Mouse (Mus musculus) midbrain, embryonic 13.5 days (tissue): Measurements from ENCODE around the gene Cpne4. TPM values are rescaled to one million over a fixed set of nuclear protein-coding genes. Genes with fewer than 3 reads are reported as not detected.

ENCODE experiments used
- ATAC-seq: fragments of 200-750 bp; cut with Nextera tagmentation; 2 replicates; pipeline ENCODE4 v1.8.0; 2017; ENCODE audit warnings: mild to moderate bottlenecking, moderate TSS enrichment, moderate library complexity
- H3K27ac ChIP-seq: fragments of 300-500 bp; sonication (generic); 2 replicates; pipeline ENCODE4 v1.5.1; 2015; ENCODE audit warnings: inconsistent platforms, mild to moderate bottlenecking, moderate library complexity
- H3K27me3 ChIP-seq: fragments of 300-500 bp; sonication (generic); 2 replicates; pipeline ENCODE4 v1.6.1; 2015; ENCODE audit warnings: mild to moderate bottlenecking, inconsistent platforms
- H3K36me3 ChIP-seq: fragments of 300-500 bp; sonication (generic); 2 replicates; pipeline ENCODE4 v1.6.1; 2015; ENCODE audit warnings: mild to moderate bottlenecking, inconsistent platforms
- H3K4me1 ChIP-seq: fragments of 300-500 bp; sonication (generic); replicated peaks from 2 replicates; pipeline ENCODE4 v1.6.1; 2015; ENCODE audit warnings: inconsistent platforms
- H3K4me2 ChIP-seq: fragments of 300-500 bp; sonication (generic); replicated peaks from 2 replicates; pipeline ENCODE4 v1.6.1; 2015; ENCODE audit warnings: moderate library complexity, mild to moderate bottlenecking, inconsistent platforms
- H3K4me3 ChIP-seq: fragments of 300-500 bp; sonication (generic); replicated peaks from 2 replicates; pipeline ENCODE4 v1.5.1; 2015; ENCODE audit warnings: mild to moderate bottlenecking, inconsistent platforms
- H3K9ac ChIP-seq: fragments of 300-500 bp; sonication (generic); replicated peaks from 2 replicates; pipeline ENCODE4 v1.6.1; 2015; ENCODE audit warnings: mild to moderate bottlenecking, inconsistent platforms
- H3K9me3 ChIP-seq: fragments of 300-500 bp; sonication (generic); 2 replicates; pipeline ENCODE4 v1.6.1; 2016; ENCODE audit warnings: mild to moderate bottlenecking, inconsistent platforms
- WGBS: fragments of 180-500 bp; shearing (Covaris S2); methylation state at CpG from one replicate; pipeline ENCODE4 v1.1.7; 2015; 5-methylcytosine and 5-hydroxymethylcytosine counted together
- microRNA-seq: library from miRNA; unstranded; fragments of <30 nt; microRNA quantifications from one replicate; pipeline ENCODE4, GENCODE M21; 2016
- polyA plus RNA-seq: library from polyadenylated mRNA; unstranded; fragments of >200 nt; fragmentation: Nextera tagmentation; extraction: Ambion mirVana; gene quantifications from 2 replicates; pipeline ENCODE4 v1.2.1, GENCODE M21; 2015

Gene Cpne4
- polyA plus RNA-seq, 1 experiment from 2014 or later: 11.2 TPM

DNA sequence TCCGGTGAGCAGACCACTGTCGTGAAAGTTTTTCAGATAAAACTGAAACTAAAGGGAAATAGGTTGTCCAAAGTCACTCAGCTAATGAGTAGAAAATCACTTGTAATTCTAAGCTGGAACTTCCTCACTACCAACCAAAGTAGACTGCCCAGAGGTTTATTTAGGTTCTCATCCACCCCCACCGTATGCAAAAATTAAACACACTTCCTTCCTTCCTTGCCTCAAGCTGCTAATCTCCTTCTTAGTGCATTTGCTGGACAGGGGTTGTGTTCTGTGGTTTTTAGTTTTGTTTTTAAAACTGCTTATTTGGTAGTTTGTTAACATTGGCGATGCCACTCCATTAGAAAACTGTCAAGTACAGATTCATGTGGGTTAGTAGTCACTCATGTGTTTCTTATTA lies 506.7 kb downstream of the Cpne4 start:
- ATAC-seq: no peak
- Histone ChIP-seq H3K9me3 (no peaks in the 10 kb centered on the region), H3K4me3 (peak overlapping the region; percentile 98), H3K4me2 (peak overlapping the region; percentile 81), H3K36me3 (peaks cover 38% of the 10 kb centered on the region), H3K4me1 (peaks cover 18% of the 10 kb centered on the region), H3K27ac (peak overlapping the region; percentile 58; the same call in 1 of the 2 replicates), H3K27me3 (no peaks in the 10 kb centered on the region), H3K9ac (peak overlapping the region; percentile 97)
- 53% methylated on average over 4 of the region's 4 CpGs for WGBS

DNA sequence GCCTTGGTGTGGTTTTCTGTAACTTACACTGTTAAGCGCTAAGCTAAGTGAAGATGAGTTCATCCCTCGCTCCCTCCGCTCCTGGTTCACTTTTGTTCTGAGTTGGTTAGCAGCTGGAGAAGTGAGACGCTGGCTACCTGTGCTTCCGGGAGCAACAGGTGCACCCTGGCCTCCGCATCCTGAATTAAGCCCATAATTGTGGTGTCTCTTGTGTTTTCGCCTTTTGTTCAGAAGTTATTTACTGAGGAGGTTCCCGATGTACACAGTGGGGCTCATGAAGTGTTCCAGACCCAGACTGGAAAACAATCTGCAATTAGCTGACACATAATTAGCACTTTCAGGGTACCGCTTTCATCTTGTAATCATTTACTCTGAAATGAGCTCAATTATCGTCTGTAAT lies 522.0 kb downstream of the Cpne4 start:
- Histone ChIP-seq H3K36me3 (peaks cover 78% of the 10 kb centered on the region), H3K4me1 (peaks cover 7% of the 10 kb centered on the region), H3K4me2 (no peak overlapping the region), H3K9ac (no peak overlapping the region), H3K27me3 (no peaks in the 10 kb centered on the region), H3K9me3 (no peaks in the 10 kb centered on the region), H3K4me3 (no peak overlapping the region), H3K27ac (no peak overlapping the region)
- no peak for ATAC-seq
- 92% methylated on average over 10 of the region's 10 CpGs for WGBS

DNA sequence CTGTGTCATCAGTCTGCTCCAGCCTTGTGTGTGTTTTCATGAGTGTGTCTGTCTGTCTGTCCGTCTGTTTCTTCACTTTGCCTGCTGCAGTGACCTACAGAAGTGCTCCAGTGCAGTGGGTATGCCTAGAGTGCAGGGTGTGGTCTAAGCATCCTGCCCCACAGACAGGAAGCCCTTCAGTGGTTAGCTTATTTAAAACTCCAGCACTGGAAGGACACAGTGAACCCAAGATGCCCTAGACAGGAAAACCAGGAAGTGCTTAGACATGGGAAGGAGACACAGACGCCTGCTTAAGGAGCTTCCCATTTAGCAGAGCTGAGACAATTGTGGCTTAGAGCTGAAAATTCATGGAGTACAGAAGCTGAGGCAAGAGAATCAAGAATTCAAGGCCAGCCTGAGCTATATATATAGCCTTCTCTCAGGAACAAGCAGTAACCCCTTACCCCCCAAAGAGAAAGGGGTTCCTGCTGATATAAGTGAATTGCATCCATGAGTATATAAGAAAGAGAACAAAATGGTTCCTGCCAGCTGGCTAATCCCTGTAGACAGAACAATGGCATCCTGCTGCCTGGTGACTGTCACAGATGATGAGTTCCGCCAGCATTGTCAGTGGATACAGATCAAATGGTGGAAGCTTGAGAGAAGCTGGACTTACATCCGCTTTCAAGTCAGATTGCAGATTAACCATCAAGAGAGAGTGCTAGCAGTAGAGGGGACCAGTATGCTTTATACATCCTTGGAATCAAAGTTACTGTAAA lies 526.1 kb downstream of the Cpne4 start:
- no peak overlapping the region for H3K4me2 ChIP-seq
- no peak for ATAC-seq
- peaks cover 80% of the 10 kb centered on the region for H3K36me3 ChIP-seq
- no peak overlapping the region for H3K9ac ChIP-seq
- no peaks in the 10 kb centered on the region for H3K27me3 ChIP-seq
- 32% methylated on average over 4 of the region's 4 CpGs for WGBS
- H3K4me3 ChIP-seq: no peak overlapping the region
- H3K27ac ChIP-seq: no peak overlapping the region
- H3K4me1 ChIP-seq: peaks cover 7% of the 10 kb centered on the region
- H3K9me3 ChIP-seq: no peaks in the 10 kb centered on the region

DNA sequence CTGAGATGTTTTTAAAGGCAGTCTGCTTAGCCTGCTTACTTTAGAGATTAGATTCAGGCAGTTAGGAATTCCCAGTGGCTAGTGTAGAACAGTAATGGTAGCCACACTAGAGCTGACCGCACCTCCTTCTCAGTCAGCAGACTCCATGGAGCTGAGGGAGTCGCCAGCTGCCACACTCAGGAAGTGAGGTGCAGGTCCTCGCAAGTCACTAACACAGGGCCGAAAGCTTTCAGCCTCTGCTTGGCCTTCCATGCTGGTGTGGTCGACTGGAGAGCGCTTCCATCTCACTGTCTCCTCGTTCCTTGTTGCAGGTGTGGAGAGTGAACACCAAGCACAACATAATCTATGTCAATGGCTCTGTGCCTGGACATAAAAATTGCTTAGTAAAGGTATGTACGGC lies 527.8 kb downstream of the Cpne4 start:
- H3K36me3 ChIP-seq: peaks cover 73% of the 10 kb centered on the region
- no peaks in the 10 kb centered on the region for H3K27me3 ChIP-seq
- no peak overlapping the region for H3K4me2 ChIP-seq
- WGBS: 92% methylated on average over 8 of the region's 8 CpGs
- no peak overlapping the region for H3K27ac ChIP-seq
- H3K9me3 ChIP-seq: no peaks in the 10 kb centered on the region
- H3K4me1 ChIP-seq: peaks cover 7% of the 10 kb centered on the region
- no peak overlapping the region for H3K4me3 ChIP-seq
- no peak overlapping the region for H3K9ac ChIP-seq
- no peak for ATAC-seq

DNA sequence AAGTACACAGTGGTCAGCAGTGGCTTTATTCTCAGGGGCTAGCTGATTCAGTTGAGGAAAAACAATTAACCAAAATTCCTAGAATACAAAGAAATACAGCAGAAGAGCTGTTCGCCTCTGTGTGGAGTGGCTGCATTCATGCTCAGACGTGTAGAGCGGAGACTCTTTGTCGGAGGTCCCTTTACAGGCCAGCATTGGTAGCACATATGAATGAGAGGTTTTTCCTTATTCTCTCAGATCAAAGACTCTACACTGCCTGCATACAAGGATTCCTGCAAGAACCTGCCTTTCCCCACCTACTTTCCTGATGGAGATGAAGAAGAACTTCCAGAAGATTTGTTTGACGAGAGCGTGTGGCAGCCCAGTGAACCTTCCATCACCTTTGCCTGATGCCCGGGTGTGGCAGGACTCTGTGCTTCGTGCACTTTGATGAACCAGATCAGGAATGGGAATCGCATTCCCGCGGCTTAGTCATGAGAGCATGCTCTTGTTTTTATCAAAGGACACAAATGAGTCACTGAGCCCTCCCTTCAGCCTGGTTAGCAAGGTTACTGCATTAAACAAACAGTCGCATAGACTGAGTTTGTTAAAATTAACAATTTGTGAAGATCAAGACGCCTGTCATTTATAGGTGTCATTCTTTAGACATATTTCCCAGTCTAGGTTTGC lies 529.8 kb downstream of the Cpne4 start:
- H3K36me3 ChIP-seq: peaks cover 57% of the 10 kb centered on the region
- no peak for ATAC-seq
- no peak overlapping the region for H3K9ac ChIP-seq
- H3K27ac ChIP-seq: no peak overlapping the region
- H3K4me2 ChIP-seq: no peak overlapping the region
- H3K9me3 ChIP-seq: no peaks in the 10 kb centered on the region
- H3K4me1 ChIP-seq: peaks cover 7% of the 10 kb centered on the region
- no peak overlapping the region for H3K4me3 ChIP-seq
- H3K27me3 ChIP-seq: no peaks in the 10 kb centered on the region
- 92% methylated on average over 13 of the region's 13 CpGs for WGBS

DNA sequence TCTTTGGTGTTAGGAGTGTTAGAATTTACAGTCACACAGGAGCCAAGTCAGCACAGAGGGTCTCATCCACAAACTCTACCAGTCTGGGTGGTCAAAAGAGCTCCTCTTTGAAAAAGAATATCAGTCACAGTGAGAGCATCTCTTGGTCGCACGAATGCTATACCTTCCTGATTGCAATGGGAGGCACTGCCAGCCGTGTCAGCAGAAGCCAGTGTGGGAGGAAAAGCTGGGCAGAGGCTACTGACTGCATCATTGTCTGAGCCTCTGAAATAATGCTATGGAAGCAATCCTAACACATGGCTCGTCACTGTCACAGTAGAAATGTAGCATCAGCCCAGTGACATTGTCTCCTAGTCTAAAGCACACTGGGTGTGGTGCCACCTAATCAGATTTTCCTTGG lies 531.4 kb downstream of the Cpne4 start:
- Histone ChIP-seq H3K9ac (no peak overlapping the region), H3K4me2 (no peak overlapping the region), H3K36me3 (peaks cover 42% of the 10 kb centered on the region), H3K4me1 (peaks cover under 1% of the 10 kb centered on the region; the same call in 1 of the 2 replicates), H3K27ac (no peak overlapping the region), H3K9me3 (no peaks in the 10 kb centered on the region), H3K27me3 (no peaks in the 10 kb centered on the region), H3K4me3 (no peak overlapping the region)
- no peak for ATAC-seq
- WGBS: 89% methylated on average over 4 of the region's 4 CpGs

DNA sequence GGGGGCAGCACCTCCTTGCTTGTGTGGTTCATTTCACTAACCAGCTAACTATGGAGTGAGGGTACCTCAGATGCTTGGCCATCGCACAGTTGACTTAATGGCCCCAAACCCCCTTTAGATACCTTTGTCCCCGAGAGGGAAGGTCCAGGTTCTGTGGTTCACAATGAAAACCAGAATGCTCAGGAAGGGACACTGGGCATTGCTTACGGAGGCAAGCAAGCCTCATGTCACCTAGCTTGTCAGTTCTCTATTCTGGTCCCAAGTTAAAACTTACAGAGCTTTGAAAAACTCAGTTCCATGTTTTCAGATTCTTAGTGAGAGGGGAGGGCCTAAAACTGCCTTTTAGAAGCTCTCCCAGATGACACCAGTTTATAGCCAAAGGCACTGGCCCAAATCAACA lies 533.2 kb downstream of the Cpne4 start:
- no peak for ATAC-seq
- no peak overlapping the region for H3K9ac ChIP-seq
- H3K27me3 ChIP-seq: no peaks in the 10 kb centered on the region
- no peaks in the 10 kb centered on the region for H3K9me3 ChIP-seq
- H3K4me1 ChIP-seq: no peaks in the 10 kb centered on the region
- 94% methylated on average over 3 of the region's 3 CpGs for WGBS
- H3K4me2 ChIP-seq: no peak overlapping the region
- peaks cover 26% of the 10 kb centered on the region for H3K36me3 ChIP-seq
- H3K4me3 ChIP-seq: no peak overlapping the region
- no peak overlapping the region for H3K27ac ChIP-seq

Small RNA genes lying within 50 kb of the gene (microRNA-seq; reads per million reads assigned to microRNA genes)
- not detected for gene Gm23391

Other genes starting within 250 kb of the Cpne4 start
- 0.32 and 0.40 TPM in 2 replicates for gene Acpp, start 209.5 kb upstream of the Cpne4 start, polyA plus RNA-seq